15 mouse cellular contexts compared by ENCODE assay signal in genomic region chrX:159899121-159899520, GRCm38 (mm10).
"Had no signal": no experiment of that assay in that cellular context is flagged by ENCODE, and none has a peak within 500 bp of the region (broad histone marks: within the 10 kb centered on the region; RNA-seq: fewer than 3 reads in every experiment).

No protein-coding gene starts in this region.

- H3K4me3 ChIP-seq: megakaryocyte, embryonic 14.5 days; midbrain, embryonic 13.5 days; midbrain, embryonic 15.5 days; neural tube, embryonic 12.5 days; stomach, embryonic 15.5 days had no signal

- DNase-seq: lung, adult 18-20 months; lung, embryonic 14.5 days; lung, postnatal 10 days; lung, postnatal 4 days; right cerebral cortex, postnatal 14 days; thymus, adult 2 months; thymus, postnatal 25 days; thymus, postnatal 4 days had no signal

- H3K27me3 ChIP-seq: midbrain, embryonic 15.5 days had no signal

- H3K4me1 ChIP-seq: megakaryocyte, embryonic 14.5 days; midbrain, embryonic 13.5 days; midbrain, embryonic 15.5 days; neural tube, embryonic 12.5 days; stomach, embryonic 15.5 days had no signal

- H3K27ac ChIP-seq: midbrain, embryonic 13.5 days; midbrain, embryonic 15.5 days; neural tube, embryonic 12.5 days; stomach, embryonic 15.5 days; stomach, postnatal 0 days had no signal

- ATAC-seq: midbrain, embryonic 13.5 days; midbrain, embryonic 15.5 days had no signal

- H3K9me3 ChIP-seq: megakaryocyte, embryonic 14.5 days; midbrain, embryonic 13.5 days; midbrain, embryonic 15.5 days; neural tube, embryonic 12.5 days; stomach, embryonic 15.5 days had no signal

- H3K4me2 ChIP-seq: lung, embryonic 14.5 days; midbrain, embryonic 11.5 days; midbrain, embryonic 13.5 days; midbrain, embryonic 15.5 days; neural tube, embryonic 12.5 days; stomach, embryonic 15.5 days had no signal

- H3K36me3 ChIP-seq: midbrain, embryonic 13.5 days; midbrain, embryonic 15.5 days; neural tube, embryonic 12.5 days; stomach, embryonic 15.5 days had no signal

- H3K9ac ChIP-seq: lung, embryonic 14.5 days; midbrain, embryonic 13.5 days; midbrain, embryonic 15.5 days; neural tube, embryonic 12.5 days; stomach, embryonic 15.5 days had no signal
